Mouse (Mus musculus) urinary bladder, postnatal 4 days (tissue): ENCODE measurements around the gene Slc6a19.
"Not testable (repeated sequence)": the region's sequence is repeated elsewhere in the genome, so short reads cannot be mapped to it uniquely, and the experiment has no call there.

Experiments
- DNase-seq, 2 experiments: peaks; one replicate each; pipeline ENCODE4 v3.0.0; 2021 to 2022; ENCODE audit warnings: low spot score in 2 of 2

Gene Slc6a19

DNA sequence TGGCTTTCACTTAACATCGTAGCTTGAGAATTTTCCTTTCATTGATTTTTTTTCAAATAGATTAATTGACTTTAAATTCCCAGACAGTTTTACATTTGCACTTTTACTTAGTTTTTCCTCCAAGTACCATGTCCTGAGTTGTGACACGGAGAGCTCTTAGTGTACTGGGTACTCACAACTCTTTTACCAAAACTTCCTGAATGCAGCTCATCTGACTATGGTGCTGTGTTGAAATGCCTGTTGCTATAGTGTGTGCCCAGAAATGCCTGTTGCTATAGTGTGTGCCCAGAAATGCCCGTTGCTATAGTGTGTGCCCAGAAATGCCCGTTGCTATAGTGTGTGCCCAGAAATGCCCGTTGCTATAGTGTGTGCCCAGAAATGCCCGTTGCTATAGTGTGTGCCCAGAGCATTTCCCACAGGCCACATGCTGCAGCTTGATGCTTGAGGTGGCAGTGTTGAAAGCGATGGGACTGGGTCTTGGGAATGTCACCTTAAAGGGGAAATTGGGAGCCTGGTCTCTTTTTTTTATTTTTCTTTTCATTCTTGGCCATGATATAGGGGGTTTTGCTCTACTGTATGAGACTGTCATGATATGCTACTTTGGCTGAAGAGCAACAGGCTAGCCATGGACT lies at the start of gene Slc6a19:
Gene Slc6a19, minus strand, starts transcription at position 172 of the 632 bp plus-strand sequence.
- no peak for DNase-seq

GRCm38 (mm10) chr13:73751284-73751683 lies 46.6 kb upstream of the Slc6a19 start:
- DNase-seq = no peak

DNA sequence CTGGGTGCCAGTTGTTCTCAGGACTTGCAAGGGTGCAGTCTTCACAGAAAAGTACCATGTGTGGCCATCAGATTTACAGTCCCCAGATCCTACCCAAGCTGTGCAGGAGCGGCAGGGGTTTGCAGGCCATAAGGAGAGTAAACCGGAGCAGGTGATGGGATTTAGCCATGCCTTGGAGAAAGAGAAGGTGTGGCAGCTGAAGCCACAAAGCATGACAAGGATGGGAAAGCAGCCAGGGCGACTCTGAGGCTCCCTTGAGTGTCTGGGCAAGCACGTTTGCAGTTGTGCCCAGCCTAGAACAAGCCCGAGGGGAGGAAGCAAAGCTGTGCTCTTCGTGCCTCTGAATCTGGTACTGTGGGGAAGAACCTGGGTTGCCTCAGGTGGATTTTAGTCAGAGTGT lies 45.8 kb upstream of the Slc6a19 start:
- no peak for DNase-seq

GRCm38 (mm10) chr13:73748663-73749440 lies 44.2 kb upstream of the Slc6a19 start:
- DNase-seq = no peak

GRCm38 (mm10) chr13:73743662-73744061 lies 39.0 kb upstream of the Slc6a19 start:
- DNase-seq = no peak

GRCm38 (mm10) chr13:73742944-73743343 lies 38.3 kb upstream of the Slc6a19 start:
- DNase-seq = no peak

- DNase-seq = not testable (repeated sequence)
These were observed 35.8 kb upstream of the Slc6a19 start for GRCm38 (mm10) chr13:73740399-73740944.

- no peak for DNase-seq
These were observed 32.3 kb upstream of the Slc6a19 start for GRCm38 (mm10) chr13:73736943-73737342.

GRCm38 (mm10) chr13:73735928-73736327 lies 31.3 kb upstream of the Slc6a19 start:
- DNase-seq = no peak

DNA sequence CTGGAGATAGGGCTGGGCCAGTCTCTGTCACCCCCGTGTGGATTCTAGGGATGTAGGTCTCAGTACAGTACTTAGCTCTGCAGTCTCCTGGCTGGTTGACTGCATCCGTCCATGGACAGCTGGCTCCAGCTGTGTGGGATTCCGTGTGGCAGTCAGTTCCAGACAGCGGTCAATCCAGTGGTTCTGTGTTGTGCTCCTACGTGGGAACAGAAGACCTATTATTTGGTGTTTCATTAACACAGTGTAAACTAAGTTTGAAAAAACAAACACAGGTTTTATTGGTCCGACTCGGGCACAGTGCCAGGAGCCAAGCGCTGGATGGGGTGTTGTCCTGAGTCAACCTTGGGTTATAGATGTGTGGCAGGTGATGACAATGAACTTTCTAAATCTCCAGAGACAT lies 30.6 kb upstream of the Slc6a19 start:
- no peak for DNase-seq

DNA sequence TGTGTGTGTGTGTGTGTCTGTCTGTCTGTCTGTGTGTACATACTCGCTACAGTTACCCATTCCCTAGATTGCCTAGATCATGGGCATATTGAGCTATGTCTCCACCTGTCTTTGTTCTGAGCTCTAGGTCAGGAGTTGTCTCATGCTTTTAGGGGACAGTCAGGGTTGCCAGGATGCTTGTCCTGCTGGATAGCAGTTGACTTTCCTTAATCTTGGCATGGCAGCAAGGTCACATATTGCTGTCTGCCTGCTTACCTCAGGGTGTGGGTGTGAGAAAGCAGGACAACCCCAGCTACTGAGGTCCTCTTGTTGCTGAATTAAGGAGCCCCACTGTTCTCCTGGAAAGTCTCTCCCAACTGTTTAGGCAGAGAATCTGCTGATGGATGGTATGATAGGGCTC lies 29.7 kb upstream of the Slc6a19 start:
- no peak for DNase-seq

GRCm38 (mm10) chr13:73732742-73733700 lies 28.4 kb upstream of the Slc6a19 start, which contains the start of gene Slc12a7:
Slc12a7 (plus strand) TSS chr13:73733094.
- no peak for DNase-seq

DNA sequence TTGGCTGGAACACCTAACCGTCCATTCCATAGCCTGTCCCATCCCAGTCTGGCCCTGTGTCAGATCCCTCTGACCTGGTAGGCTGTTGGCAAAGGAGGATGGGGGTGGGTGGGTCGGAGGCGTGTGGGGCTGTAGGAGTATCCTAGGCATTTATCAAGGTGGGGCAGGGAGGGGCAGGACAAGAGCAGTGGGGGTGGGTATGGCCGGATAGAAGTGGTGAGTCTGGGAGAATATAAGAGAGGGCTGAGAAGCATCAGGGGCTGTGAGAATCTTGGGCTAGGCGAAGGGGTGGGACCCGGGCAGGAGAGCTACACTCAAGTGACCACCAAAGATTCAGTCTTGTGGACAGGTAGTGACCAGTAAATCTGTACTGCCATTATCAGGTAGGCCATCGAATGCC lies 27.6 kb upstream of the Slc6a19 start:
- DNase-seq = no peak

GRCm38 (mm10) chr13:73730913-73731312 lies 26.2 kb upstream of the Slc6a19 start:
- DNase-seq = no peak

DNA sequence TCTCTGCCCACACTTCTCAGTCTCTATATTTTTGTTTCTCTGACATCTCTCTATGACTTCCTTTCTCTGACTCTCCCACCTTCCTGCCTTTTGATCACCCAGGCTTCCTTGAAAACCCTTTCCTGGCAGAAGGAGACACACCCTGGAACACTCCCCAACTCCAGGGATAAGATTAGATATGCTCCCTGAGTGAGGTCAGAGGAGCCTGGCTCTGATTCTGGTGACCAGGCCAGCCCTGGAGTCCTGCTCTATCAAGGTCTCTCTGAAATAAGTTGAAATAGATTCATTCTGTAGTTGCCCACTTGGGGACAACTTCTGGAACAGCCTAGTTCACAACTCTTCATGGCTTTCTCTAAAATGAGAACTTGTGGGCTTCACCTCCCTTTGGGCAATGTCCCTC lies 24.0 kb upstream of the Slc6a19 start:
- DNase-seq = no peak

DNA sequence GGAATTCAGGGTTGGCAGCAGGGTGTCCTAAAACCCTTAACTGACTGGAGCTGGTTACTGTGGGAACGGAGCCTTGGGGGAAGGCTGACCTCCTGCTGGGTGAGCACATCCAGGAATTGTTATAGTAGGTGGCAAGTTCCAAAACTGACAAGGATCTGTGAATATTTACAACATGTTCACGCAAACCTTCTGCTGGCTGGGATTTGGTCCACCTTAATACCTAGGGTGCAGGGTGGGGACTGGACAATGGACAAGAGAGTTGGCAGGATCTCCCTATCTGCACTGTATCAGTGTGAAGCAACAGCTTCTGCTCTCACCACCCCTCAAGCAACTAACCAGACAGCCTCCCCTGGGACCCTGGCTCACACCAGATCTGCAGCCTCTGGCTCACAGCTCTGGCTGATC lies 23.0 kb upstream of the Slc6a19 start:
- DNase-seq = no peak

DNA sequence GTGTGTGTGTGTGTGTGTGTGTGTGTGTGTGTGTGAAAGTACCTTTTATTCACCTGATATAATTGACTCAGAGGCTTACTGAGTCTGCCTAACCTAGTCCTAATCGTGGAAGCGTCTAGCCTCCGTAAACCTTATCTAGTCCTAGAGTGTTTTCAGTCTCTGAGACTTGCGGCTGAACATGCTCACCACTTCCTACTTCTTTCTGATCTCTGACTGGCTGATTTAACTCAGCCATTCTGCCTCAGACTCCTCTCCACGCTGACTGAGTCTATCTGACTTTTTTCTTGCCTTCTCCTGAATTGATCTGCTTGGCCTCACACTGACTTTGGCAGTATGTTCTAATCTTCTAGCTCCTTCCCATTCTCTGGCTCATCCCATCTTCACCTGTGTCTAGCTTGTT lies 20.6 kb upstream of the Slc6a19 start:
- DNase-seq = no peak

- DNase-seq = peak in 1 of 2 experiments; percentile 39
These were observed 18.5 kb upstream of the Slc6a19 start for GRCm38 (mm10) chr13:73723081-73723668.

GRCm38 (mm10) chr13:73720241-73720640 lies 15.6 kb upstream of the Slc6a19 start:
- no peak for DNase-seq

GRCm38 (mm10) chr13:73718225-73718624 lies 13.6 kb upstream of the Slc6a19 start:
- DNase-seq = peak; percentile 68 to 82

DNA sequence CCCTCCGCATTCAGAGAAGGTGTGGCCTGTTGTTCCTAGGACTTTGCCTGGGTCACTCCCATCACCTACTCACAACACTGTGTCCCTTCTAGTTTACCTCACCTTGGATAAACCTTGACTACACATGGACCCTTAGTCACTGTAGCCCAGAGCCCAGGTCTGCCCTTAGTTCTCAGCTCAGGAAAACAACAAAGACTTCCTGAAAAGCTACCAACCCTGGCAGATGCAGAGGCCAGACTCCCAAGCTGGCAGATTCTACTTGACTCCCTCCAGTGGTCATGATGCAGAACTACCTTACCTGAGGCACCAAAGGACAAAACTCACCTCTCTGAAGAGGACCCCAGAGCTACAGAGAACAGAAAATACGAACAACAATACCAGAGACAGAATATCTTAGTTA lies 9.4 kb upstream of the Slc6a19 start:
- no peak for DNase-seq
